Mouse (Mus musculus) lung, postnatal 0 days (tissue): ENCODE data around the gene Nfia.

Experiments
- CTCF ChIP-seq: IDR thresholded peaks from 2 replicates; pipeline ENCODE4 v1.5.1; 2016; ENCODE audit warnings: antibody characterized with exemption, mild to moderate bottlenecking
- EP300 ChIP-seq: IDR thresholded peaks from 2 replicates; pipeline ENCODE4 v1.6.1; 2016; ENCODE audit warnings: antibody characterized with exemption, mild to moderate bottlenecking, control low read depth

- TF ChIP-seq EP300 (no peak), CTCF (no peak)
Measured at GRCm38 (mm10) chr4:98107936-98108675, 335.6 kb downstream of the Nfia start.
